Mouse (Mus musculus) ovary, adult 18-20 months (tissue): ENCODE measurements around the gene Shoc2.
"Not testable (repeated sequence)": the region's sequence is repeated elsewhere in the genome, so short reads cannot be mapped to it uniquely, and the experiment has no call there.

Experiments
- DNase-seq: peaks from one replicate; pipeline ENCODE4 v3.0.0; 2022; ENCODE audit warnings: low spot score, mixed read lengths

Gene Shoc2

GRCm38 (mm10) chr19:53933050-53933449, 11.1 kb upstream of the Shoc2 start:
- DNase-seq = no peak

GRCm38 (mm10) chr19:53934046-53934445, 10.1 kb upstream of the Shoc2 start:
- DNase-seq = no peak

GRCm38 (mm10) chr19:53939467-53939866, 4.6 kb upstream of the Shoc2 start:
- no peak for DNase-seq

GRCm38 (mm10) chr19:53941139-53941538, 3.0 kb upstream of the Shoc2 start:
- DNase-seq = no peak

- no peak for DNase-seq
Measured at GRCm38 (mm10) chr19:53942342-53942741, 1.8 kb upstream of the Shoc2 start.

- DNase-seq = no peak
Measured at GRCm38 (mm10) chr19:53944786-53945169, 672 bp downstream of the Shoc2 start.

- DNase-seq = peak; percentile 29
Measured at GRCm38 (mm10) chr19:53945171-53946042, 1.3 kb downstream of the Shoc2 start.

- no peak for DNase-seq
Measured at GRCm38 (mm10) chr19:53957513-53957912, 13.4 kb downstream of the Shoc2 start.

GRCm38 (mm10) chr19:53962511-53962910, 18.4 kb downstream of the Shoc2 start:
- no peak for DNase-seq

- DNase-seq = not testable (repeated sequence)
Measured at GRCm38 (mm10) chr19:53964347-53964746, 20.2 kb downstream of the Shoc2 start.

- DNase-seq = no peak
Measured at GRCm38 (mm10) chr19:53964910-53965633, 21.0 kb downstream of the Shoc2 start.

- DNase-seq = no peak
Measured at GRCm38 (mm10) chr19:53969226-53969625, 25.1 kb downstream of the Shoc2 start.

GRCm38 (mm10) chr19:53971938-53972337, 27.8 kb downstream of the Shoc2 start:
- DNase-seq = no peak

- DNase-seq = no peak
Measured at GRCm38 (mm10) chr19:53973656-53974055, 29.6 kb downstream of the Shoc2 start.

GRCm38 (mm10) chr19:53982041-53982440, 37.9 kb downstream of the Shoc2 start:
- DNase-seq = no peak

- DNase-seq = no peak
Measured at GRCm38 (mm10) chr19:53983336-53983735, 39.2 kb downstream of the Shoc2 start.

- no peak for DNase-seq
Measured at GRCm38 (mm10) chr19:53984628-53985027, 40.5 kb downstream of the Shoc2 start.

GRCm38 (mm10) chr19:53990538-53990937, 46.4 kb downstream of the Shoc2 start:
- DNase-seq = no peak

GRCm38 (mm10) chr19:53993860-53994259, 49.8 kb downstream of the Shoc2 start:
- no peak for DNase-seq

- DNase-seq = no peak
Measured at GRCm38 (mm10) chr19:53994276-53994675, 50.2 kb downstream of the Shoc2 start.

- no peak for DNase-seq
Measured at GRCm38 (mm10) chr19:54010973-54011372, 66.9 kb downstream of the Shoc2 start.

- no peak for DNase-seq
Measured at GRCm38 (mm10) chr19:54014999-54015398, 70.9 kb downstream of the Shoc2 start.

- DNase-seq = no peak
Measured at GRCm38 (mm10) chr19:54015503-54015902, 71.4 kb downstream of the Shoc2 start.
